Mouse (Mus musculus) testis, adult 2 months (tissue): Measurements from ENCODE around the gene G430095P16Rik. TPM values are rescaled to one million over a fixed set of nuclear protein-coding genes. Genes with fewer than 3 reads are reported as not detected.

Source experiments
- H3K27ac ChIP-seq: fragments of 200-500 bp; 2 replicates; pipeline ENCODE4 v1.5.1; 2012; ENCODE audit warnings: low read depth, low read length; ENCODE audit not compliant: control insufficient read depth, insufficient read depth
- H3K27me3 ChIP-seq: fragments of 200-500 bp; 2 replicates; pipeline ENCODE4 v1.6.1; 2012; ENCODE audit warnings: mild to moderate bottlenecking, low read length, moderate library complexity; ENCODE audit not compliant: control insufficient read depth, insufficient read depth
- H3K36me3 ChIP-seq: fragments of 200-500 bp; 2 replicates; pipeline ENCODE4 v1.6.1; 2012; ENCODE audit warnings: mild to moderate bottlenecking, low read length; ENCODE audit not compliant: control insufficient read depth, insufficient read depth
- H3K4me1 ChIP-seq: fragments of 200-500 bp; 2 replicates; pipeline ENCODE4 v1.6.1; 2012; ENCODE audit warnings: low read length; ENCODE audit not compliant: control insufficient read depth, insufficient read depth
- H3K4me3 ChIP-seq: fragments of 200-500 bp; 2 replicates; pipeline ENCODE4 v1.5.1; 2012; ENCODE audit warnings: low read depth, mild to moderate bottlenecking, low read length, moderate library complexity, mixed read lengths; ENCODE audit not compliant: control insufficient read depth
- CTCF ChIP-seq: fragments of 200-500 bp; IDR thresholded peaks from 2 replicates; pipeline ENCODE4 v1.5.1; 2012; ENCODE audit warnings: low read depth, mild to moderate bottlenecking, inconsistent platforms, low read length, moderate library complexity; ENCODE audit not compliant: control insufficient read depth, insufficient read depth, insufficient replicate concordance
- POLR2A ChIP-seq: fragments of 200-500 bp; IDR thresholded peaks from 2 replicates; pipeline ENCODE4 v1.6.1; 2012; ENCODE audit warnings: low read depth, mild to moderate bottlenecking, inconsistent platforms, low read length, moderate library complexity; ENCODE audit not compliant: control insufficient read depth
- polyA plus RNA-seq: library from polyadenylated mRNA; depleted of rRNA; stranded (reverse); fragments of >200 nt; gene quantifications from 2 replicates; pipeline ENCODE4 v1.2.3, GENCODE M21; 2012; rRNA removed

The G430095P16Rik gene
- polyA plus RNA-seq, 1 experiment = 0.32 TPM

DNA sequence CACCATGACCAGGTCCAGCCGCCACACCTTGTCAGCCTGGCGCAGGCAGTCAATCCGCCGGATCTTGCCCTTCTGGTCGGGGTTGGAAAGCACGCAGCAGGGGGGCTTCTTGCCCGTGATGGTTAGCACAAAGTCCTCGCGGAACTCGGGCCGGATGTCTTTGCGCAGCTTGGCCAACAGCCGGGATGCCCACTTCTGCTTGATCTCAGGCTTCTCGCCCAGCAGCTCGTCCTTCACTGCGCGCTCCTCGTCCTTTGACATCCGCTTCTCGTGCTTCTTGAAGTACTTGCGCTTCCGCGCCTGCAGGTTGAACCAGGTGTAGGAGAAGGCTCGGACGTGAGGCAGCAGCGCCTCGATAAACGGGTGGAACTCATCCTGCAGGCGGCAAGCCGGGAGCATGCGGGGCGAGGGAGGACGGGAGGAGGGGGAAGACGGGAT is 49.2 kb downstream of the G430095P16Rik start:
- Histone ChIP-seq H3K27ac (no peak overlapping the region), H3K27me3 (no peaks in the 10 kb centered on the region), H3K4me3 (peak overlapping the region; percentile 20), H3K36me3 (no peaks in the 10 kb centered on the region), H3K4me1 (peaks cover 23% of the 10 kb centered on the region)
- no peak for TF ChIP-seq POLR2A
- no peak for TF ChIP-seq CTCF

DNA sequence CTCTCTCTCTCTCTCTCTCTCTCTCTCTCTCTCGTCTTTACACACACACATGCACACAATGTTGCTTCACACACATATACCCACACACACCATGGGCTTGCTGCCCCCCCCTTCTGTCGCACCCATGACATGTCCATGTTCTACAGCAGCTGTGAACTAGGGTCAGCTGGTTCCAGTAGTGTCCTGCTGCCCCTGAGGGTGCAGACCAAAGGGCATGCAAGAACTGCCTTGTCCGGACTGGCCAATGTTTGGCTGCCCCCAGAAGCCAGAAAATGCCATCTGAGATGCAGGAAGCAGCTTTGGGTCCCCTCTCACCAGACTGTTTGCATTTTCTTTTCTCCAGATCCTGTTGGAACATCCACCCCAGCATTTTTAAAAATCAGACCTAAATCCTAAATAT is 49.8 kb downstream of the G430095P16Rik start:
- Histone ChIP-seq H3K27ac (no peak overlapping the region), H3K27me3 (no peaks in the 10 kb centered on the region)
- TF ChIP-seq POLR2A (no peak), CTCF (no peak)

DNA sequence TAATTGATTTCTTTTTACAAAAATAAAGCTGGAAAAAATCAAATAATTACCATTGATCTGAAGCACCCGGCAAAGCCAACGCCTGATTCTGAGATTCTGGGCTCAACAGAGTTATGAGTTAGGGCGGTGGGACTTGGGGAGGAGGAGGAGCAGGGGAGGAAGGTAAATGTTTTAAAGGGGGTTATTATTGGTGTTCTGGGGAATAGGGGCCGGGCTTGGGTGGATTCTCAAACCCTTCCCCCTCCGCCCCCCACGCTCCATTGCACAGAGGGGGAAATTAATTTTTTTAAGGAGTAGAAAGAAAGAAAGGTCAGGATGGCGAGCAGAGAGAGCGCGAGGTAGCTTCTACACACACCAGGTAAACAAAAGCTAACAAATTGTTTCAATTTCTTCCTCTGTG is 50.5 kb downstream of the G430095P16Rik start:
- Histone ChIP-seq H3K4me3 (no peak overlapping the region), H3K27ac (no peak overlapping the region), H3K27me3 (no peaks in the 10 kb centered on the region)

More for the DNA sequence above, 49.8 kb downstream of the G430095P16Rik start:
- Histone ChIP-seq H3K4me3 (no peak overlapping the region), H3K4me1 (peaks cover 23% of the 10 kb centered on the region), H3K36me3 (no peaks in the 10 kb centered on the region)

DNA sequence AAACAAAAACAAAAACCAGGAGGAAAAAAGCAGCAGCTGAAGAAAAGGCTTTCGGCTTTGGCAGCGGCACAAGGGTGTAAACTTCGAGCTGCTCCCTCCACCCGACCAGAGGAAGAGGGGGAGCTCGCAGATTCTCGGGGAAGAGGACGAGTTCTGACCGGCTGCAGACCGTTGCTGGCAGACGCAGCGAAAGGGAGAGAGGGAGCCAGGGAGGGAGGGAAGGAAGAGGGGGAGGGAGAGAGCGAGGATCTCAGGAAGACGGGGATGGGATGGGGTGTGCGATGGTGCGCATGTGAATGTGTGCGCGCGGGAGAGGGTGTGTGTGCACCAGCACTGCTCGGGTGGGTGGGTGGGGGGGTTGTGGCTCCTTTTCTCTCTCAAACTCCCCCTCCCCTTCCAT is 51.0 kb downstream of the G430095P16Rik start:
- peaks cover 23% of the 10 kb centered on the region for H3K4me1 ChIP-seq
- no peaks in the 10 kb centered on the region for H3K27me3 ChIP-seq
- no peaks in the 10 kb centered on the region for H3K36me3 ChIP-seq
- TF ChIP-seq POLR2A (no peak), CTCF (no peak)
- peak overlapping the region; percentile 63 for H3K4me3 ChIP-seq
- H3K27ac ChIP-seq = no peak overlapping the region

More for the DNA sequence above, 50.5 kb downstream of the G430095P16Rik start:
- Histone ChIP-seq H3K4me1 (peaks cover 23% of the 10 kb centered on the region), H3K36me3 (no peaks in the 10 kb centered on the region)
- TF ChIP-seq POLR2A = no peak

DNA sequence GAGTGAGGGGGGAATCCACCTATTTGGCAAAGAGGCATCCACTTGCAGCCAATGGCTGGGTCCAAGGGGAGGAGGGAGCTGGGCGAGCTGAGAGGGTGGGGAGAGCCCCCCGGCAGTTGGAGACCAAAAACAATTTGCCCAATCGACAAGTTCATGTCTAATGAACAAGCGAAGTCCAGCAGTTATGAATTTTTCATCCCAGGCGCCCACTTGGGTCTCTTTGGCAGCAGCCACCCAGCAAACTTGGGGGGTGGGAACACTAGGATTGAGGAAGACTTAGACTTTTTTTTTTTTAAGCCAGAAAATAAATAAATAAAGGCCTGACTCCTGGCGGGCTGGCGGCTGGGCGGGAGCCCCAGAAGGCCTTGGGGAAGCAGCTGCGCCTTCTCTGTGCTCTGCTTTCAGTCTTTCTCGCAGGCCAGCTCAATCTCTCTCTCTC is 51.7 kb downstream of the G430095P16Rik start:
- Histone ChIP-seq H3K4me1 (peaks cover 23% of the 10 kb centered on the region), H3K27me3 (no peaks in the 10 kb centered on the region), H3K4me3 (no peak overlapping the region), H3K36me3 (no peaks in the 10 kb centered on the region), H3K27ac (peak overlapping the region; percentile 55; the same call in 1 of the 2 replicates)
- TF ChIP-seq CTCF (no peak), POLR2A (no peak)

DNA sequence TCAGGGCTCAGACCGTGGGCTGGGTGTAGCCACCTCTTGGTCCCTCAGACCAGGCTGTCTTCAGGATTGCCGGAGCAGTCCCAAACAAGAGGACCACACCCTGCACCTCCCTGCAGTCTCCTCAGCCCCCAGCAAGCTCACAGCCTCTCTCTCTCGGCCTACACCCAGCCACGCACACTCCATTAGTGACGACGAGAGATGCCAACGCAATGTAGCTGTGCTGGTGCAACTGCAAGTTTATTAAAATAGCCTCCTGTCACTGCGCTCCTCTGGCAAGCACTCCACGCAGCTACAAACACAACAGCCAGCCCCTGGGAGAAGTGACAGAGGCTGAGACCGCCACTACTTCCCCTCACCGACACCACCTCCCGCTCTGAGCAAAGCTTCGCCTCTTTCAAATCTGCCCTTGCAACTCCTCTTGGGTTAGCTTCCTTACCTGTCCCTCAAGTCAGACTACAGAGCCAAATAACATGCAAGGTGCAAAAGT is 52.3 kb downstream of the G430095P16Rik start:
- Histone ChIP-seq H3K4me3 (no peak overlapping the region), H3K27ac (peak overlapping the region; percentile 68), H3K27me3 (no peaks in the 10 kb centered on the region), H3K36me3 (no peaks in the 10 kb centered on the region), H3K4me1 (peaks cover 24% of the 10 kb centered on the region)
- TF ChIP-seq POLR2A (no peak), CTCF (no peak)

DNA sequence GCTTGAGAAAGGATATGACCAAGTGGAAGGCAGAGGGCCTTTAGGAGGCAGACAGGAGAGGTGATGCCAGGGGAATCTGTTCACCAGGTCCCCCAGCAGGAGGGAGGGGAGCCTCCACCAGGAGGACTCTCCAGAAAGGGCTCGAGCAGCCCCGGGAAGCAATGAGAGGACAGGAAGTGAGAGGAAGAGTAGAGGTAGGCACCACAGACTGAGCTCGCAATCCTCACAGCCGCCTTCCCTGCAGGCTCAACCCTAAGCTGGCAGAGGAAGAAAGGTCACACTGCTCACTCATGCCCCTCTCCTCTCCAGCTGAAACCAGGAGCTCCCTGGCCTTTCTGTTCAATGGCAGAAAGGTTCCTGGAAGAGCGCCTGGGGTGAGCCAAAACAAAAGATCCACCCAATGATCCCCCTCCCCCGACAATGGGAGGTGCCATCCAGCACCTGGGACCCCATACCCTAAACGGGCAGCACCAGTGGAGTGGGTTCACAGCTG is 52.9 kb downstream of the G430095P16Rik start:
- no peak for TF ChIP-seq CTCF
- TF ChIP-seq POLR2A = no peak
- peak overlapping the region; percentile 68 for H3K27ac ChIP-seq
- H3K27me3 ChIP-seq = no peaks in the 10 kb centered on the region
- peaks cover 24% of the 10 kb centered on the region for H3K4me1 ChIP-seq
- no peak overlapping the region for H3K4me3 ChIP-seq
- H3K36me3 ChIP-seq = no peaks in the 10 kb centered on the region

Other genes with a start within 250 kb of the G430095P16Rik start
- gene Ier2, start 60.2 kb upstream of the G430095P16Rik start, polyA plus RNA-seq = 2.1 and 2.3 TPM in 2 replicates
- 131 and 161 TPM in 2 replicates for gene Trmt1, start 36.7 kb upstream of the G430095P16Rik start, polyA plus RNA-seq
- gene Nacc1, start 35.1 kb upstream of the G430095P16Rik start, polyA plus RNA-seq = 27.5 and 28.2 TPM in 2 replicates
- gene Lyl1, start 21.6 kb upstream of the G430095P16Rik start, polyA plus RNA-seq = 0.93 and 1.2 TPM in 2 replicates
- gene Nfix, start 77.3 kb downstream of the G430095P16Rik start, polyA plus RNA-seq = 4.3 and 5.0 TPM in 2 replicates
- gene Dand5, start 99.8 kb downstream of the G430095P16Rik start, polyA plus RNA-seq = 27.1 and 29.7 TPM in 2 replicates
- 9.4 and 12.0 TPM in 2 replicates for gene Gadd45gip1, start 108.5 kb downstream of the G430095P16Rik start, polyA plus RNA-seq
- 106 and 110 TPM in 2 replicates for gene Rad23a, start 117.7 kb downstream of the G430095P16Rik start, polyA plus RNA-seq
- 318 and 384 TPM in 2 replicates for gene Calr, start 123.9 kb downstream of the G430095P16Rik start, polyA plus RNA-seq
- 50.4 and 55.7 TPM in 2 replicates for gene Farsa, start 134.0 kb downstream of the G430095P16Rik start, polyA plus RNA-seq
- 101 and 138 TPM in 2 replicates for gene Syce2, start 149.1 kb downstream of the G430095P16Rik start, polyA plus RNA-seq
- 8.1 and 10.5 TPM in 2 replicates for gene Gcdh, start 170.9 kb downstream of the G430095P16Rik start, polyA plus RNA-seq
- gene Klf1, start 178.9 kb downstream of the G430095P16Rik start, polyA plus RNA-seq = 0.36 and 0.48 TPM in 2 replicates
- 1.6 and 2.1 TPM in 2 replicates for gene Dnase2a, start 185.6 kb downstream of the G430095P16Rik start, polyA plus RNA-seq
- gene Mast1, start 214.4 kb downstream of the G430095P16Rik start, polyA plus RNA-seq = 1.5 and 1.6 TPM in 2 replicates
- 0.30 and 0.32 TPM in 2 replicates for gene Rtbdn, start 224.0 kb downstream of the G430095P16Rik start, polyA plus RNA-seq
- gene Gm49661, start 246.4 kb downstream of the G430095P16Rik start, polyA plus RNA-seq = 477 and 542 TPM in 2 replicates
- gene Prdx2, start 246.6 kb downstream of the G430095P16Rik start, polyA plus RNA-seq = 59.6 and 68.5 TPM in 2 replicates
- 1,424 and 1,585 TPM in 2 replicates for gene Rnaseh2a, start 246.8 kb downstream of the G430095P16Rik start, polyA plus RNA-seq